Mouse (Mus musculus) splenic B cell, adult 2 months (primary cell): Measurements from ENCODE around the gene Mrgbp.
A peak's percentile ranks its signal among the peaks of the same experiment; 100 is the strongest.

Experiments
- DNase-seq: peaks from one replicate; pipeline ENCODE4 v3.0.0-alpha.2; 2011; ENCODE audit warnings: low read depth, low spot score
- H3K27me3 ChIP-seq: 2 replicates; pipeline ENCODE4 v1.6.1; 2012; ENCODE audit warnings: mild to moderate bottlenecking, low read length, moderate library complexity, mixed read lengths; ENCODE audit not compliant: control insufficient read depth, poor library complexity, insufficient read depth, severe bottlenecking
- H3K36me3 ChIP-seq: 2 replicates; pipeline ENCODE4 v1.6.1; 2012; ENCODE audit warnings: mild to moderate bottlenecking, low read length, moderate library complexity, mixed read lengths; ENCODE audit not compliant: control insufficient read depth, poor library complexity, insufficient read depth, severe bottlenecking

Mrgbp gene

GRCm38 (mm10) chr2:180569028-180569643 lies 12.0 kb upstream of the Mrgbp start:
- Histone ChIP-seq H3K36me3 (no peaks in the 10 kb centered on the region), H3K27me3 (no peaks in the 10 kb centered on the region)
- DNase-seq = no peak

- peak; percentile 57 for DNase-seq
- Histone ChIP-seq H3K36me3 (no peaks in the 10 kb centered on the region), H3K27me3 (no peaks in the 10 kb centered on the region)
Observed at GRCm38 (mm10) chr2:180576482-180576881, 4.6 kb upstream of the Mrgbp start.

- peak; percentile 89 for DNase-seq
- Histone ChIP-seq H3K27me3 (no peaks in the 10 kb centered on the region), H3K36me3 (no peaks in the 10 kb centered on the region)
Observed at GRCm38 (mm10) chr2:180578686-180579085, 2.4 kb upstream of the Mrgbp start.

- no peaks in the 10 kb centered on the region for H3K27me3 ChIP-seq
- no peaks in the 10 kb centered on the region; the same call in 1 of the 2 replicates for H3K36me3 ChIP-seq
- peak; percentile 98 for DNase-seq
Observed at GRCm38 (mm10) chr2:180582481-180583153, 1.5 kb downstream of the Mrgbp start.

GRCm38 (mm10) chr2:180583154-180583507 lies 2.0 kb downstream of the Mrgbp start:
- peak; percentile 60 for DNase-seq
- Histone ChIP-seq H3K27me3 (no peaks in the 10 kb centered on the region), H3K36me3 (no peaks in the 10 kb centered on the region; the same call in 1 of the 2 replicates)

GRCm38 (mm10) chr2:180588736-180589122 lies 7.6 kb downstream of the Mrgbp start:
- Histone ChIP-seq H3K27me3 (no peaks in the 10 kb centered on the region), H3K36me3 (no peaks in the 10 kb centered on the region; the same call in 1 of the 2 replicates)
- peak; percentile 60 for DNase-seq

GRCm38 (mm10) chr2:180589123-180589831 lies 8.2 kb downstream of the Mrgbp start, which contains the start of gene Ogfr:
TSS of gene Ogfr (plus strand) at chr2:180589245.
- DNase-seq = peak; percentile 87
- Histone ChIP-seq H3K36me3 (peaks cover 2% of the 10 kb centered on the region; the same call in 1 of the 2 replicates), H3K27me3 (no peaks in the 10 kb centered on the region)

GRCm38 (mm10) chr2:180597490-180597889 lies 16.4 kb downstream of the Mrgbp start, which contains the start of gene Col9a3:
TSS of gene Col9a3 (plus strand) at chr2:180597790.
- Histone ChIP-seq H3K36me3 (peaks cover 5% of the 10 kb centered on the region; the same call in 1 of the 2 replicates), H3K27me3 (no peaks in the 10 kb centered on the region)
- no peak for DNase-seq

GRCm38 (mm10) chr2:180598157-180598705 lies 17.1 kb downstream of the Mrgbp start:
- H3K36me3 ChIP-seq = peaks cover 5% of the 10 kb centered on the region; the same call in 1 of the 2 replicates
- no peak for DNase-seq
- H3K27me3 ChIP-seq = no peaks in the 10 kb centered on the region

- no peak for DNase-seq
- H3K36me3 ChIP-seq = no peaks in the 10 kb centered on the region
- no peaks in the 10 kb centered on the region for H3K27me3 ChIP-seq
Observed at GRCm38 (mm10) chr2:180600569-180601021, 19.5 kb downstream of the Mrgbp start.

GRCm38 (mm10) chr2:180604781-180605180 lies 23.7 kb downstream of the Mrgbp start:
- no peak for DNase-seq
- no peaks in the 10 kb centered on the region for H3K36me3 ChIP-seq
- H3K27me3 ChIP-seq = no peaks in the 10 kb centered on the region

GRCm38 (mm10) chr2:180610283-180610682 lies 29.2 kb downstream of the Mrgbp start:
- H3K36me3 ChIP-seq = no peaks in the 10 kb centered on the region

GRCm38 (mm10) chr2:180611882-180612281 lies 30.8 kb downstream of the Mrgbp start:
- H3K36me3 ChIP-seq = no peaks in the 10 kb centered on the region
- no peaks in the 10 kb centered on the region for H3K27me3 ChIP-seq
- DNase-seq = no peak

More at GRCm38 (mm10) chr2:180610283-180610682, 29.2 kb downstream of the Mrgbp start:
- DNase-seq = no peak
- no peaks in the 10 kb centered on the region for H3K27me3 ChIP-seq
